ENCODE assay signal across 9 mouse cellular contexts in genomic region chr13:52821571-52821970, GRCm38 (mm10).
DNase-seq lines count a peak whose midpoint lies in the region; ATAC-seq lines count a peak whose summit lies in the region.
"Had no signal": no experiment of that assay in that cellular context is flagged by ENCODE, and none has a peak within 500 bp of the region (broad histone marks: within the 10 kb centered on the region; RNA-seq: fewer than 3 reads in every experiment).

No protein-coding gene starts in this region.

- no peak overlapping the region for H3K4me3 ChIP-seq in forebrain, embryonic 10.5 days
- no peak overlapping the region for H3K4me3 ChIP-seq in forebrain, embryonic 13.5 days
- H3K4me3 ChIP-seq in kidney, embryonic 16.5 days (ENCODE audit: low read length) = no peak overlapping the region
- H3K4me3 ChIP-seq: neural tube, embryonic 12.5 days had no signal

- H3K27ac ChIP-seq in forebrain, embryonic 10.5 days = peak overlapping the region; percentile 49
- no peak overlapping the region; the same call in 1 of the 2 replicates for H3K27ac ChIP-seq in forebrain, embryonic 13.5 days
- H3K27ac ChIP-seq in kidney, embryonic 16.5 days (ENCODE audit: low read length) = peak overlapping the region; percentile 86
- H3K27ac ChIP-seq: neural tube, embryonic 12.5 days had no signal

- no peak overlapping the region for H3K9ac ChIP-seq in forebrain, embryonic 13.5 days
- H3K9ac ChIP-seq in kidney, embryonic 16.5 days (replicated peaks; ENCODE audit: low read length) = 0 out of 2 replicates have a peak overlapping the region, but pooled peaks have one; percentile 20
- H3K9ac ChIP-seq: neural tube, embryonic 12.5 days had no signal

- peaks cover 36% of the 10 kb centered on the region for H3K27me3 ChIP-seq in forebrain, embryonic 10.5 days (ENCODE audit: poor library complexity, severe bottlenecking)
- no peaks in the 10 kb centered on the region for H3K27me3 ChIP-seq in forebrain, embryonic 13.5 days
- no peaks in the 10 kb centered on the region for H3K27me3 ChIP-seq in kidney, embryonic 16.5 days (ENCODE audit: insufficient read depth, low read length)
- H3K27me3 ChIP-seq: neural tube, embryonic 12.5 days had no signal

- H3K4me2 ChIP-seq in forebrain, embryonic 13.5 days = no peak overlapping the region
- H3K4me2 ChIP-seq in kidney, embryonic 16.5 days (replicated peaks; ENCODE audit: low read depth, low read length) = no peak overlapping the region

- no peak for ATAC-seq in forebrain, embryonic 13.5 days
- 0 out of 2 replicates have a peak, but pooled peaks have one; percentile 36 for ATAC-seq in kidney, embryonic 16.5 days (ENCODE audit: low FRiP score, low TSS enrichment)

- peaks cover 46% of the 10 kb centered on the region for H3K4me1 ChIP-seq in forebrain, embryonic 10.5 days
- peaks cover 36% of the 10 kb centered on the region for H3K4me1 ChIP-seq in forebrain, embryonic 13.5 days
- H3K4me1 ChIP-seq in kidney, embryonic 16.5 days (ENCODE audit: insufficient read depth, low read length) = peaks cover 59% of the 10 kb centered on the region

- H3K36me3 ChIP-seq in forebrain, embryonic 10.5 days (replicated peaks) = no peaks in the 10 kb centered on the region
- H3K36me3 ChIP-seq in forebrain, embryonic 13.5 days (ENCODE audit: poor library complexity, severe bottlenecking) = no peaks in the 10 kb centered on the region
- no peaks in the 10 kb centered on the region for H3K36me3 ChIP-seq in kidney, embryonic 16.5 days (ENCODE audit: insufficient read depth, low read length)
- H3K36me3 ChIP-seq: neural tube, embryonic 12.5 days had no signal

- DNase-seq in forebrain, embryonic 10.5 days (ENCODE audit: extremely low spot score, low spot score) = no peak
- peak; percentile 96 for DNase-seq in heart, adult 11 months
- DNase-seq in lung, postnatal 25 days (ENCODE audit: low spot score) = peak; percentile 61
- no peak for DNase-seq in right cerebral cortex, postnatal 4 days
- DNase-seq in urinary bladder, adult 2 months (ENCODE audit: low spot score) = no peak
- DNase-seq in urinary bladder, postnatal 14 days (ENCODE audit: low spot score) = no peak

- 73% methylated on average over 9 of the region's 9 CpGs for WGBS in forebrain, embryonic 10.5 days
- 40% methylated on average over 9 of the region's 9 CpGs for WGBS in forebrain, embryonic 13.5 days
- 9% methylated on average over 9 of the region's 9 CpGs for WGBS in kidney, embryonic 16.5 days

- no peaks in the 10 kb centered on the region for H3K9me3 ChIP-seq in forebrain, embryonic 10.5 days
- no peaks in the 10 kb centered on the region for H3K9me3 ChIP-seq in forebrain, embryonic 13.5 days (replicated peaks)
- H3K9me3 ChIP-seq in kidney, embryonic 16.5 days (ENCODE audit: low read length) = no peaks in the 10 kb centered on the region
- H3K9me3 ChIP-seq: neural tube, embryonic 12.5 days had no signal

Comparison
In these comparisons a context has a peak if more than half of its experiments do, and no peak if none do; other contexts are left out.
1. DNase-seq: peak in heart, adult 11 months (single experiment) and lung, postnatal 25 days (single experiment); none in forebrain, embryonic 10.5 days (single experiment), right cerebral cortex, postnatal 4 days (single experiment), urinary bladder, adult 2 months (single experiment) and urinary bladder, postnatal 14 days (single experiment).